Mouse (Mus musculus): ENCODE data around the gene Mmp24. TPM values are rescaled to one million over a fixed set of nuclear protein-coding genes. Genes with fewer than 3 reads are reported as not detected.
A peak's percentile ranks its signal among the peaks of the same experiment; 100 is the strongest.

The Mmp24 gene
- total RNA-seq, 2 experiments from 2014 or later: under 0.01 TPM; not detected in 1

DNA sequence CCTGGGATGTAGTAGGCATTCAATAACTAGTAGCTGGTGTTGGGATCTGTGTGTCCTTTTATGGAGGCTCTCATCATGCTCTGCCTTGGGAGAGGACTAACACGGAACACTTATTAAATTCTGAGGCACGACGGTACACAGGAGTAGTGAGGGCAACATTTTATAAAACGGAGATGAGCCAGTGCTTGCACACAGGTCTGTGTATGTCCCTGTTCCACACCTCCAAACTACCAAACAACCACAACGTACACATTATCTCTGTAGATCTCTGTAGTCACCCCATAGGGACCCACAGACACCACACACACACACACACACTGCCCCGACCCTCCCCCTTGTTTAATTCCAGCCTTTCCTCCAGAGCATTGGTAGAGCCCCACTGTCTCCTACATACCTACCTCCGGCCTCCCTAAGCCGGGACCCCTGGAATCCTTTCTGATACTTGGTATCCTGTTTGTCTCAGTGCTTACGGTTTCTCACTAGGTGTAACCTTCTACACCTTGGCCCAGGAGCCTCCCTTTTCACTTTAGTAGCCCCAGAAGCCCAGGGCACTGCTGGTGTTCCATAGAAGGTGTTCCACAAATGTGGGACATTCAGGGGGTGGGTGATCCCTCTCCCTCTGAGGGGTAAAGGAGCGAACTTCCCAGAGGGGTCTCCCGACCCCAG lies 748 bp upstream of the Mmp24 start:
- ATAC-seq (replicated peaks; ENCODE audit: poor library complexity): no peak

- peak; percentile 93 for ATAC-seq (replicated peaks; ENCODE audit: poor library complexity)
Observed at GRCm38 (mm10) chr2:155775685-155776263, 632 bp downstream of the Mmp24 start.

DNA sequence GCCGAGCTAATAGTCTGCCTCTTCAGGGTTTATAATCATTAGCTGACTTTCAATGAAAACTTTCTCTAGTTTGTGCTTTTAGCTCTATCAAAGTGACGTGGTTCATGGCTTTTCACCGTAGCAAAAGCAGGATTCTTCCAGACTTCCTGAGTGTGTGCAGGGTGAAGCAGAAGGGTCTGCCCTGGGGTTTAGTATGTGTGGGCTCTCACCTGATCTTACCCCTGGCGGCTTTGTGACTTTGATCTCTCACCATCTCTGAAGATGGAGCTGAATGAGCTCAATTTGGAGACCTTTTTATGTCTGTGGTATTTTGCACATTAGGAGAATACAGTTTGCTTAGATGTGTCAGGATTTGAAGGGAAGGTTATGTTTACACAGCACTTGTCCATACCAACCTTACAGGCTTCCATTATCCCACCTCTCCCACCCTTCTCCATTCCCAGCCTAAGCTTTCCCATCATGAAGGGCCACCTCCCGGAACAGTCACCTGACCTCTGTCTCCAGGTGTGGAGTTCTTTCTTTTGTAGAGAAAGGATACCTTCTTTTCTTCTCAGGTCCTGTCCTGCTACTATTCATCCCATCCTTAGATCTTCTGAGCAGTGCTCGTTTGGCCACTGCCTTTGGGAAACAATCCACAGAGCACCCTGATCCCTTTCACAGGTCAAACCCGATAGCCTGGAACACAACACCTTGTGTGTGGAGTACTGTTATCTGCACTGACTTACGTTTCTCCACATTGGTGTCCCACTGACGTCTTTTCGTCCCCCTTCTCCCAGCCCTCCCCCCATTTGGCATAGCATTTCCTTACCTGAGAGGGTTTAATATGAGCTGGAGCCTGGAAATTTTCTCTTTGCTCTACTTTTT lies 1.9 kb downstream of the Mmp24 start:
- ATAC-seq (replicated peaks; ENCODE audit: poor library complexity): no peak

DNA sequence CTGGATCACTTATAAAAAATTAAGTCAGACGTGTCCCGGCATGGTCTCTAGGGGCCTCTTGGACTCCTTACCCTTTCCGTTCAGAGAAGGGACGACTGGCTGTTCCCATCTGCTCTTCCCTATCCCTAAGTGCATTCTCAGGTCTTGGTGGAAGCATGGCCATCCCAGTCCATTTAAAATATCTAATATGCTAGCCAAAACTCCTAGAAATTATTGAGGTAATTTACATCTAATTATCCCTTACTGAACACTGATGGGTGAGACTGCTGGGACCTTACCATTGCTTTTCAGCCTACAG lies 2.5 kb downstream of the Mmp24 start:
- ATAC-seq (replicated peaks; ENCODE audit: poor library complexity): no peak

GRCm38 (mm10) chr2:155778004-155778403 lies 2.9 kb downstream of the Mmp24 start:
- no peak for ATAC-seq (replicated peaks; ENCODE audit: poor library complexity)

- ATAC-seq (replicated peaks; ENCODE audit: poor library complexity): no peak
Observed at GRCm38 (mm10) chr2:155779066-155779465, 3.9 kb downstream of the Mmp24 start.

DNA sequence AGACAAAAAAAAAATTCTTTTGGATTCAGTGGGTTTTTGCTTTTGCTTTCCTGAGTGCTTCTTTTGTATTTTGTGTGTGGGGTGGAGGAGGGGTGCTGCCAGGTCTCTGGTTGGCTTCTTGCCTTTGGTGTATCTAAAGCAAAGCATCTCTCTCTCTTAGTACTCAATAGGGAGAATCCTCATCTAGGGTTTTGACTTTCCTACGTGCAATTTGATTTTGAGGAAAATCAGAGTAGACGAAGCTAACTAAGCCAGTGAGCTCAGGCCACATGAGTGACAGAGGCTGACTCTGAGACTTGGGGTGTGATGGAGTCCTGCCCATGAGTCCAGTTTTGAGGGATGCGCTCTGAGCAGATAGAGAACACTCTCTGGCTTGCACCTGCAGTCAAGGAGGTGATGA lies 4.4 kb downstream of the Mmp24 start:
- ATAC-seq (replicated peaks; ENCODE audit: poor library complexity): no peak

DNA sequence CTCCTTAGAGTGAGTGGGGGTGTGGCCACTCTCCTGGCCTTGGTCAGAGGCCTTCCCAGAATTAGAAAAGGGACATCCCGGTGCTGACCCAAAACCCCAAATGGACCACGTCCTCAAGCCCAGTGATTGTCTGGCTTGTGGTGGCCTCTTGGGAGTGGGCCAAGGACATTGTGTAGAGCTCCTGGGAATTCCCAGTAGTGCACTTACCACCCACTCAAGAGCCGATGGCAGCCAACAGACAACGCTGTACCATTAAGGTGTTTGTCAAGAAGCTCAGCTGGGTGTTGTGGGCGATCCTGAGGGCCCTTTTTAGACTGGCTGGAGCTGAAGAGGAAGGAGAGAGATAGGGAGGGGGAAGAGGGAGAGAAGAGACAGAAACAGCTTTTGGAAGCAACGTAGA lies 9.4 kb downstream of the Mmp24 start:
- ATAC-seq (replicated peaks; ENCODE audit: poor library complexity): no peak

DNA sequence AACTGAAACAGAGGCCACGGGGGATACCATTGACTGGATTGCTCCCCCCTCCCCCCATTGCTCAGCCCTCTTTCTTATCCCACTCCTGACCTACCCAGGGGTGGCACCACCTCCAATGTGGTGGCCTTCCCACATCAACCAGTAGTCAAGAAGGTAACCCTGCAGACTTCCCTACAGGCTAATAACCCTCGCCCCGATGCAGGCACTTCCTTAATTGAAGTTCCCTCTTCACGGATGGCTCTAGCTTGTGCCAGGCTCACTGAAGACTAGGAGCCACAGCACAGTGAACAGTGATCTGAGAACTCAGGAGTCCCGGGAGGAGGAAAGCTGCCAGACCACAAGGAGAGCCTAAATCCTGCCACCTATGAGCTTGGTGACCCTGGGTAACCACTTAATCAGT lies 11.8 kb downstream of the Mmp24 start:
- peak; percentile 55; the same call in 1 of the 2 replicates for ATAC-seq (replicated peaks; ENCODE audit: poor library complexity)

GRCm38 (mm10) chr2:155787949-155788931 lies 13.1 kb downstream of the Mmp24 start:
- no peak for ATAC-seq (replicated peaks; ENCODE audit: poor library complexity)

GRCm38 (mm10) chr2:155792899-155793298 lies 17.8 kb downstream of the Mmp24 start:
- ATAC-seq (replicated peaks; ENCODE audit: poor library complexity): no peak

- ATAC-seq (replicated peaks; ENCODE audit: poor library complexity): no peak
Observed at GRCm38 (mm10) chr2:155794674-155795445, 19.7 kb downstream of the Mmp24 start.

DNA sequence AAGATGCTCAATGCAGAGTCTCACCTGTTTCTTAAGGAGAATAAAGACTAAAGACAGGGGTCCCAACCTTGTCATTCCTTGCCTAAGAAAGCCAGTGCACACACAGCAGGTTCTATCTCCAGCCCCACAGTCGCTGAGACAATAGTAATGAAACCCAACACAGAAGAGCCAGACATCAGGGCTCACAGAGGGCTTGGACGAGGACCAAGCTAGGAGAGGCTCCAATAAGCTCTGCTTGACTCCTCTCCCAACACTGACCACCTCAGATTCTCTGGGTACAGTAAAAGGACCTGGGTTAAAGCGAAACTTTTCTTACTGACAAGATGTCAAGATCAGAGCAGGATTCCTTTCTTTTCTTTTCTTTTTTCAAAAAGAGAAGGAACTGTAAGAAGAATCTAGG lies 23.5 kb downstream of the Mmp24 start:
- no peak for ATAC-seq (replicated peaks; ENCODE audit: poor library complexity)

DNA sequence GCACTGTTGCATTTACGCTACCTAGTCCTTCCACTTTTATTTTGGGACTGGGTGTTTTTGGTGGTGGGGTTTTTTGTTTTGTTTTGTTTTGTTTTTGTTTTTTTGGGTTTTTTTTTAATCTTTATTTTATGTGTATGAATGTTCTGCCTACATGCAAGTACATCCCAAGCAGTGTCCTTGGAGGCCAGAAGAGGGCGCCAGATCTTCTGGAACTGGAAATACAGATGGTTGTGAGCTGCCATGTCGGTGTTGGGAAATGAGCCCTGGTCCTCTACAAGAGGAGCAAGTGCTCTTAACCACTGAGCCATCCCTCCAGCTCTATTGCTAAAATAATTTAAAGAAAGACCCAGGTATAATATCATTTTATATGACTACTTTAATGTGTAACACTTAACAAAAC lies 27.6 kb downstream of the Mmp24 start:
- 0 out of 2 replicates have a peak, but pooled peaks have one; percentile 44 for ATAC-seq (replicated peaks; ENCODE audit: poor library complexity)

GRCm38 (mm10) chr2:155804053-155804452 lies 28.9 kb downstream of the Mmp24 start:
- ATAC-seq (replicated peaks; ENCODE audit: poor library complexity): no peak

GRCm38 (mm10) chr2:155805231-155805924 lies 30.2 kb downstream of the Mmp24 start:
- ATAC-seq (replicated peaks; ENCODE audit: poor library complexity): no peak

- no peak for ATAC-seq (replicated peaks; ENCODE audit: poor library complexity)
Observed at GRCm38 (mm10) chr2:155805925-155806255, 30.7 kb downstream of the Mmp24 start.

DNA sequence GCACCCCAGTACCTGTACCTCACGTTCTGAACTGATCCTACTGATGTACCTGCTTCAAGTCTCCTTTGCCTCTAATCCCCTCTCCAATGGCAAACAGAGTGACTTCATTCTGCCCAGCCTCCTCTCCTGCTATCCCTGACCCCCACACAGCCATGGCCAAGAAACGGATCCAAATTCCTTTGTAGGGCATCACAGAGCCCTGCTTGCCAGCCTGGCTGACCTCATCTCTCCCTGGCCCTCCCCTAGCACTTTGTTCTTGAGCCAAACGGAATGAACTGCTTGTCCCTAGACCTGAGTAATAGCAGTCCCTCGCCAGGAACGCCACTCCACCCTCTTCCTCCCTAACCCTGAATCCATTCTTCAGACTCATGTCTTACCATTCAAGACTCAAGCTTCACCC lies 31.4 kb downstream of the Mmp24 start:
- no peak for ATAC-seq (replicated peaks; ENCODE audit: poor library complexity)

GRCm38 (mm10) chr2:155807408-155807807 lies 32.3 kb downstream of the Mmp24 start:
- ATAC-seq (replicated peaks; ENCODE audit: poor library complexity): no peak

GRCm38 (mm10) chr2:155809620-155810019 lies 34.5 kb downstream of the Mmp24 start:
- no peak for ATAC-seq (replicated peaks; ENCODE audit: poor library complexity)

Data from megakaryocyte progenitor cell, adult 5-6 weeks (primary cell).